Mouse (Mus musculus) kidney, postnatal 0 days (tissue): ENCODE data around the gene Ankrd13b. TPM values are rescaled to one million over a fixed set of nuclear protein-coding genes. Genes with fewer than 3 reads are reported as not detected.

Experiments used
- ATAC-seq: fragments of 200-750 bp; cut with Nextera tagmentation; replicated peaks from 2 replicates; pipeline ENCODE4 v1.8.0; 2017; ENCODE audit warnings: low read depth, moderate number of reproducible peaks, moderate TSS enrichment, moderate library complexity; ENCODE audit not compliant: low FRiP score
- DNase-seq: peaks from one replicate; pipeline ENCODE4 v3.0.0-alpha.2; 2016; ENCODE audit warnings: low spot score
- H3K27ac ChIP-seq: fragments of 300-500 bp; sonication (generic); 2 replicates; pipeline ENCODE4 v1.5.1; 2014; ENCODE audit warnings: mild to moderate bottlenecking
- H3K27me3 ChIP-seq: fragments of 300-500 bp; sonication (generic); 2 replicates; pipeline ENCODE4 v1.6.1; 2014; ENCODE audit warnings: low read length, mixed read lengths; ENCODE audit not compliant: insufficient read depth
- H3K36me3 ChIP-seq: fragments of 300-500 bp; sonication (generic); 2 replicates; pipeline ENCODE4 v1.6.1; 2014; ENCODE audit warnings: low read length, mixed read lengths; ENCODE audit not compliant: insufficient read depth
- H3K4me1 ChIP-seq: fragments of 300-500 bp; sonication (generic); replicated peaks from 2 replicates; pipeline ENCODE4 v1.6.1; 2014; ENCODE audit warnings: antibody characterized with exemption, low read length, mixed read lengths; ENCODE audit not compliant: insufficient read depth
- H3K4me2 ChIP-seq: fragments of 300-500 bp; sonication (generic); 2 replicates; pipeline ENCODE4 v1.6.1; 2014; ENCODE audit warnings: mild to moderate bottlenecking, low read length, moderate library complexity, mixed read lengths
- H3K4me3 ChIP-seq: fragments of 300-500 bp; sonication (generic); replicated peaks from 2 replicates; pipeline ENCODE4 v1.5.1; 2014; ENCODE audit warnings: low read depth, low read length
- H3K9ac ChIP-seq: fragments of 300-500 bp; sonication (generic); 2 replicates; pipeline ENCODE4 v1.6.1; 2014; ENCODE audit warnings: low read depth, low read length
- H3K9me3 ChIP-seq: fragments of 300-500 bp; sonication (generic); replicated peaks from 2 replicates; pipeline ENCODE4 v1.6.1; 2016; ENCODE audit warnings: low read length, inconsistent platforms, mixed read lengths
- CTCF ChIP-seq: IDR thresholded peaks from 2 replicates; pipeline ENCODE4 v1.5.1; 2016; ENCODE audit warnings: antibody characterized with exemption, low read depth, mild to moderate bottlenecking, moderate library complexity
- WGBS: fragments of 180-500 bp; shearing (Covaris S2); extraction: QIAGEN DNeasy Blood & Tissue Kit; methylation state at CpG from one replicate; pipeline ENCODE4 v1.1.7; 2014; 5-methylcytosine and 5-hydroxymethylcytosine counted together
- polyA plus RNA-seq: library from polyadenylated mRNA; unstranded; fragments of >200 nt; fragmentation: Nextera tagmentation; extraction: Ambion mirVana; gene quantifications from 2 replicates; pipeline ENCODE4 v1.2.1, GENCODE M21; 2015

The Ankrd13b gene
- polyA plus RNA-seq, 1 experiment from 2014 or later, result 6.4 TPM

DNA sequence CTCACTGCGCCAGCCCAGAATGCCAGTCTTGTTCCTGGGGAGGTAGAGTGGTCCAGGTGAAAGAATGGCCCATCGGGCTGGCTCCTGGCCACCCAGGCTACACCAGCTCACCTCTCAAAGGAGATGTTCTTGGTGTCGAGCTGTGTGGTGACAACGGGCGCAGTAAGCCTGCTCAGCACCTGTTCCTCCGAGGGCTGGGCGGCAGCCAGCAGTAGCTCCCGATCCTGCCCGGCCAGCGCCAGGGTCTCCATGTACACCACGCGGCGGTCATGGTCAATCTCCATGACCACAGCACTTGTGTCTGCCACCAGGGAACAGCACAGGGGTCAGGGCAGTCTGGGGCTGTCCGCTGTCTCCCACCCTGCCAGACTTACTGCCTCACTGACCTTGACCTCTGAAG, 13.3 kb downstream of the Ankrd13b start:
- H3K27ac ChIP-seq, result peak overlapping the region; percentile 78

DNA sequence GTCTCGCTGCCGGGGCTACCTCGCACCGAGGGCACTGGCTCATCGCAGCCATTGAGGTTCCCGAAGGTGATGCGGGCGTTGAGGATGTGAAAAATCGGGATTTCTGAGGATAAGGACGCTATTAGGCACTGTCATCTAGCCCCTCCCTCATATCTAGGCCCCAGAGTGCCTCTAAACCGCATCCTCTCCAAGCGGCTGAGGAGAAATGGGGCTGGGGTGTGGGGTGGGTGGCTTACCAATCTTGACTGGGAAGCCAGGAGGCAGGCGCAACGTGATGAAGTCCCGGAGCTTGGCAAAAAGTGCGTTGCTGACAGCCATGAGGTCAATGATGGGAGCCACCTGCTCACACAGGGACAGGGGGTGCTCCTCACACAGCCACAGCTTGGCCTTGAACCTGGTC, 16.7 kb downstream of the Ankrd13b start:
- DNase-seq, result no peak
- H3K27me3 ChIP-seq, result 0 out of 2 replicates have a peak, but pooled peaks cover 3% of the 10 kb centered on the region
- H3K9ac ChIP-seq, result no peak overlapping the region
- no peak overlapping the region for H3K4me2 ChIP-seq
- ATAC-seq, result no peak
- no peak for TF ChIP-seq CTCF
- no peak overlapping the region for H3K27ac ChIP-seq
- no peaks in the 10 kb centered on the region for H3K9me3 ChIP-seq
- WGBS, result 88% methylated on average over 16 of the region's 16 CpGs
- no peak overlapping the region for H3K4me3 ChIP-seq
- H3K36me3 ChIP-seq, result no peaks in the 10 kb centered on the region
- no peaks in the 10 kb centered on the region; the same call in 1 of the 2 replicates for H3K4me1 ChIP-seq

More for the DNA sequence above, 13.3 kb downstream of the Ankrd13b start:
- no peak for TF ChIP-seq CTCF
- H3K27me3 ChIP-seq, result no peaks in the 10 kb centered on the region
- no peaks in the 10 kb centered on the region for H3K9me3 ChIP-seq
- no peak overlapping the region for H3K9ac ChIP-seq
- WGBS, result 91% methylated on average over 14 of the region's 14 CpGs
- no peaks in the 10 kb centered on the region for H3K36me3 ChIP-seq
- no peaks in the 10 kb centered on the region for H3K4me1 ChIP-seq
- no peak for DNase-seq
- ATAC-seq, result no peak
- H3K4me3 ChIP-seq, result no peak overlapping the region
- H3K4me2 ChIP-seq, result no peak overlapping the region

DNA sequence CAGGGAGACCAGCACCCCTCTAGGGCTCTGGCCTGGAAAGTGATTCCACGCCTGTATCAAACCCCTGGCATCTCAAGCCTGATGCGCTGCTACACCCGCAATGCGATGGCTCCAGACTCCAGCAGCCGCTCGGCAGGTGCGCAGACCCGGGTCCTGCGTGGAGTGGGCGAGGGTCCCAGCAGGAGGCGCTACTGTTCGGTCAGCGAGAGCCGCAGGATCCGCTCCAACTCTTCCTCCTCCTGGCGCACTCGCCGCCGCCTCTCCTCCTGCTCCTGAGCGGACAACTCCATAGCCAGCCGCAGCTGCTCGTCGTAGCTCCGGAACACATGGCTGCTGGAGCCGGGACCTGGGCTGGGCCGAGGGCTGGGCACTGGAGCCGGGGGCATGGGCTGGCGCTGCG, 18.1 kb downstream of the Ankrd13b start:
- H3K9ac ChIP-seq, result no peak overlapping the region
- no peak for ATAC-seq
- DNase-seq, result no peak
- 77% methylated on average over 29 of the region's 29 CpGs for WGBS
- peaks cover 8% of the 10 kb centered on the region; the same call in 1 of the 2 replicates for H3K27me3 ChIP-seq
- H3K4me1 ChIP-seq, result peaks cover 4% of the 10 kb centered on the region; the same call in 1 of the 2 replicates
- no peak for TF ChIP-seq CTCF
- H3K4me3 ChIP-seq, result no peak overlapping the region
- no peak overlapping the region for H3K4me2 ChIP-seq
- no peaks in the 10 kb centered on the region for H3K9me3 ChIP-seq
- no peak overlapping the region for H3K27ac ChIP-seq
- H3K36me3 ChIP-seq, result no peaks in the 10 kb centered on the region

- H3K9me3 ChIP-seq, result no peaks in the 10 kb centered on the region
- H3K4me2 ChIP-seq, result no peak overlapping the region
- no peak overlapping the region for H3K9ac ChIP-seq
- WGBS, result 83% methylated on average over 9 of the region's 9 CpGs
- H3K27ac ChIP-seq, result no peak overlapping the region
- TF ChIP-seq CTCF, result no peak
- peaks cover 12% of the 10 kb centered on the region; the same call in 1 of the 2 replicates for H3K27me3 ChIP-seq
- H3K4me1 ChIP-seq, result peaks cover 4% of the 10 kb centered on the region; the same call in 1 of the 2 replicates
- H3K4me3 ChIP-seq, result no peak overlapping the region
- DNase-seq, result no peak
- no peaks in the 10 kb centered on the region for H3K36me3 ChIP-seq
- no peak for ATAC-seq
Measured at GRCm38 (mm10) chr11:77468397-77468796, 21.1 kb downstream of the Ankrd13b start.

DNA sequence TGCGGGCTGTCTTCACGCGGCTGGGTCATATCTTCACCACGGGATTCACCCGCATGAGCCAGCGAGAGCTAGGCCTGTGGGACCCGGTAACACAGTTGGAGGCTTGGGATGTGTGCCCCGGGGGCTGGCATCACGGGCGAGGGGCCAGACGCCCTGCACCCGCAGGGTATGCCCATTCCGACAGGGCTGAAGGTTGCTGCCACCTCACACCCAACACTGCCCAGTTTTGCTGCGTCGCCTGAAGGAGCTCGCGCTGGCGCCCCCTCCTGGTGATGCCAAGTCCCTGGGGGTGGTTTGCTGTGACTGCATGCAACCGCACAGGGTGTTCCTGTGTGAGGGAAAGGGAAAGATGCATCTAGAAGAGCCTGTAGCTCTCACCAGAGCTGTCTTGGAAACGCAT, 21.7 kb downstream of the Ankrd13b start:
- WGBS, result 13% methylated on average over 20 of the region's 20 CpGs
- peak; percentile 83 for TF ChIP-seq CTCF
- DNase-seq, result peak; percentile 75
- Histone ChIP-seq H3K4me3 (no peak overlapping the region; the same call in 1 of the 2 replicates), H3K4me1 (peaks cover 5% of the 10 kb centered on the region; the same call in 1 of the 2 replicates), H3K4me2 (peak overlapping the region; percentile 43), H3K36me3 (no peaks in the 10 kb centered on the region), H3K9me3 (no peaks in the 10 kb centered on the region), H3K27ac (no peak overlapping the region), H3K9ac (no peak overlapping the region), H3K27me3 (peaks cover 12% of the 10 kb centered on the region; the same call in 1 of the 2 replicates)
- no peak for ATAC-seq

DNA sequence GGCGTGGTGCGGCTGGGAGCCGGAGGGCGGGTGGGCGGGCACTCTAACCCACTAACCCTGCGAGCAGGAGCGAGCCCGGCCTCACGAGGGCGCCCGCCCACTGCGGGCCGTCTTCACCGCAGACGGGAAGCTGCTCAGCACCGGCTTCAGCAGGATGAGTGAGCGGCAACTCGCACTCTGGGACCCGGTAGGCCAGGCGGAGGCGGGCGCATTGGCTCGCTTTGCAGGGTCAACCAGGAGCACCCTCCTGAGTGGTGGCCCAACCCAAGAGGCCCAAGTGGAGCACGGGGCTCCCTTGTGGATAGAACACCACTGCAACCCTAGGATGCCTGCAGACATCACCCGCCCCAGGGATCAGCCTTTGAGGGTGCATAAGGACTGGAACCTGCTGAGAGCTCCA, 22.3 kb downstream of the Ankrd13b start:
- H3K4me3 ChIP-seq, result no peak overlapping the region
- peak; percentile 57 for ATAC-seq
- 5% methylated on average over 25 of the region's 25 CpGs for WGBS

GRCm38 (mm10) chr11:77466544-77466943, 22.9 kb downstream of the Ankrd13b start:
- Histone ChIP-seq H3K4me2 (no peak overlapping the region; the same call in 1 of the 2 replicates), H3K27ac (no peak overlapping the region), H3K4me3 (no peak overlapping the region), H3K4me1 (peaks cover 14% of the 10 kb centered on the region), H3K9me3 (no peaks in the 10 kb centered on the region), H3K27me3 (peaks cover 12% of the 10 kb centered on the region; the same call in 1 of the 2 replicates), H3K36me3 (no peaks in the 10 kb centered on the region), H3K9ac (no peak overlapping the region)
- DNase-seq (no peak), ATAC-seq (no peak)
- TF ChIP-seq CTCF, result no peak
- WGBS, result 34% methylated on average over 9 of the region's 9 CpGs

More for the DNA sequence above, 22.3 kb downstream of the Ankrd13b start:
- Histone ChIP-seq H3K9ac (no peak overlapping the region), H3K27me3 (peaks cover 12% of the 10 kb centered on the region; the same call in 1 of the 2 replicates), H3K27ac (no peak overlapping the region), H3K9me3 (no peaks in the 10 kb centered on the region), H3K36me3 (no peaks in the 10 kb centered on the region), H3K4me2 (no peak overlapping the region; the same call in 1 of the 2 replicates), H3K4me1 (peaks cover 10% of the 10 kb centered on the region; the same call in 1 of the 2 replicates)
- TF ChIP-seq CTCF, result peak; percentile 63
- DNase-seq, result no peak
